Mouse (Mus musculus): Measurements from ENCODE around the gene Olfr896-ps1. TPM values are rescaled to one million over a fixed set of nuclear protein-coding genes. Genes with fewer than 3 reads are reported as not detected.

Olfr896-ps1 gene
- polyA plus RNA-seq (2015; fragmentation: Nextera tagmentation; extraction: Ambion mirVana): not detected in 2 replicates

GRCm38 (mm10) chr9:38290807-38291206 is at the start of gene Olfr896-ps1:
Gene Olfr896-ps1, plus strand, starts transcription at chr9:38291107.
- ATAC-seq (ENCODE audit: insufficient read depth, low FRiP score): no peak
- H3K4me3 ChIP-seq (replicated peaks; ENCODE audit: low read length): no peak within 1 kb of the TSS
- H3K36me3 ChIP-seq (ENCODE audit: control insufficient read depth, insufficient read depth, low read length): no peaks in the 10 kb centered on the region
- no peak within 1 kb of the TSS for H3K27ac ChIP-seq (ENCODE audit: low read length)
- no peaks in the 10 kb centered on the region for H3K9me3 ChIP-seq (replicated peaks; ENCODE audit: control insufficient read depth, low read length)
- H3K27me3 ChIP-seq (ENCODE audit: control insufficient read depth, insufficient read depth, low read length): no peaks in the 10 kb centered on the region
- H3K4me2 ChIP-seq (ENCODE audit: low read depth, low read length): no peak within 1 kb of the TSS
- no peaks in the 10 kb centered on the region for H3K4me1 ChIP-seq (ENCODE audit: control insufficient read depth, insufficient read depth, low read length)
- no peak within 1 kb of the TSS for H3K9ac ChIP-seq (ENCODE audit: low read length)
- 83% methylated on average over 1 of the region's 1 CpGs for WGBS

- no peaks in the 10 kb centered on the region for H3K4me1 ChIP-seq (ENCODE audit: control insufficient read depth, insufficient read depth, low read length)
- ATAC-seq (ENCODE audit: insufficient read depth, low FRiP score): no peak
- H3K4me3 ChIP-seq (replicated peaks; ENCODE audit: low read length): no peak within 1 kb of the TSS
- no peaks in the 10 kb centered on the region for H3K27me3 ChIP-seq (ENCODE audit: control insufficient read depth, insufficient read depth, low read length)
- no peaks in the 10 kb centered on the region for H3K9me3 ChIP-seq (replicated peaks; ENCODE audit: control insufficient read depth, low read length)
- H3K4me2 ChIP-seq (ENCODE audit: low read depth, low read length): no peak within 1 kb of the TSS
- no peak within 1 kb of the TSS for H3K9ac ChIP-seq (ENCODE audit: low read length)
- H3K36me3 ChIP-seq (ENCODE audit: control insufficient read depth, insufficient read depth, low read length): no peaks in the 10 kb centered on the region
- no peak within 1 kb of the TSS for H3K27ac ChIP-seq (ENCODE audit: low read length)
These were observed 38.4 kb upstream of the Olfr896-ps1 start, which contains the start of gene Olfr143 for GRCm38 (mm10) chr9:38252474-38252873. Gene Olfr143, plus strand, starts transcription at chr9:38252774.

GRCm38 (mm10) chr9:38267551-38267950 is 23.4 kb upstream of the Olfr896-ps1 start, which contains the start of gene Olfr895:
Gene Olfr895, plus strand, starts transcription at chr9:38267851.
- Histone ChIP-seq H3K27me3 (ENCODE audit: control insufficient read depth, insufficient read depth, low read length) (no peaks in the 10 kb centered on the region), H3K9me3 (replicated peaks; ENCODE audit: control insufficient read depth, low read length) (no peaks in the 10 kb centered on the region), H3K27ac (ENCODE audit: low read length) (no peak within 1 kb of the TSS), H3K4me2 (ENCODE audit: low read depth, low read length) (no peak within 1 kb of the TSS), H3K4me3 (replicated peaks; ENCODE audit: low read length) (no peak within 1 kb of the TSS), H3K4me1 (ENCODE audit: control insufficient read depth, insufficient read depth, low read length) (no peaks in the 10 kb centered on the region), H3K36me3 (ENCODE audit: control insufficient read depth, insufficient read depth, low read length) (no peaks in the 10 kb centered on the region), H3K9ac (ENCODE audit: low read length) (no peak within 1 kb of the TSS)
- no peak for ATAC-seq (ENCODE audit: insufficient read depth, low FRiP score)

GRCm38 (mm10) chr9:38328760-38329159 is 37.9 kb downstream of the Olfr896-ps1 start, which contains the start of gene Olfr25:
Gene Olfr25, plus strand, starts transcription at chr9:38329060.
- Histone ChIP-seq H3K27ac (ENCODE audit: low read length) (no peak within 1 kb of the TSS), H3K36me3 (ENCODE audit: control insufficient read depth, insufficient read depth, low read length) (no peaks in the 10 kb centered on the region), H3K4me3 (replicated peaks; ENCODE audit: low read length) (no peak within 1 kb of the TSS), H3K27me3 (ENCODE audit: control insufficient read depth, insufficient read depth, low read length) (no peaks in the 10 kb centered on the region), H3K4me1 (ENCODE audit: control insufficient read depth, insufficient read depth, low read length) (no peaks in the 10 kb centered on the region), H3K9ac (ENCODE audit: low read length) (no peak within 1 kb of the TSS), H3K9me3 (replicated peaks; ENCODE audit: control insufficient read depth, low read length) (no peaks in the 10 kb centered on the region), H3K4me2 (ENCODE audit: low read depth, low read length) (no peak within 1 kb of the TSS)
- no peak for ATAC-seq (ENCODE audit: insufficient read depth, low FRiP score)
- WGBS: 76% methylated on average over 3 of the region's 3 CpGs

Other genes starting within 250 kb of the Olfr896-ps1 start
- gene Olfr884, start 244.6 kb upstream of the Olfr896-ps1 start, polyA plus RNA-seq (2015; fragmentation: Nextera tagmentation; extraction: Ambion mirVana): not detected in 2 replicates
- gene Olfr885, start 229.8 kb upstream of the Olfr896-ps1 start, polyA plus RNA-seq (2015; fragmentation: Nextera tagmentation; extraction: Ambion mirVana): not detected in 2 replicates
- gene Olfr887, start 207.0 kb upstream of the Olfr896-ps1 start, polyA plus RNA-seq (2015; fragmentation: Nextera tagmentation; extraction: Ambion mirVana): not detected in 2 replicates
- gene Olfr888, start 183.0 kb upstream of the Olfr896-ps1 start, polyA plus RNA-seq (2015; fragmentation: Nextera tagmentation; extraction: Ambion mirVana): not detected in 2 replicates
- 0.04 and 0.05 TPM in 2 replicates for gene Olfr889, start 175.9 kb upstream of the Olfr896-ps1 start, polyA plus RNA-seq (2015; fragmentation: Nextera tagmentation; extraction: Ambion mirVana)
- gene Olfr890, start 148.6 kb upstream of the Olfr896-ps1 start, polyA plus RNA-seq (2015; fragmentation: Nextera tagmentation; extraction: Ambion mirVana): 0.03 TPM in 1 of 2 replicates, not detected in the other
- not detected in 2 replicates for gene Olfr891, start 110.3 kb upstream of the Olfr896-ps1 start, polyA plus RNA-seq (2015; fragmentation: Nextera tagmentation; extraction: Ambion mirVana)
- gene Olfr893, start 82.7 kb upstream of the Olfr896-ps1 start, polyA plus RNA-seq (2015; fragmentation: Nextera tagmentation; extraction: Ambion mirVana): 0.06 TPM in 1 of 2 replicates, not detected in the other
- gene Olfr894, start 73.1 kb upstream of the Olfr896-ps1 start, polyA plus RNA-seq (2015; fragmentation: Nextera tagmentation; extraction: Ambion mirVana): not detected in 2 replicates
- gene Olfr143, start 38.3 kb upstream of the Olfr896-ps1 start, polyA plus RNA-seq (2015; fragmentation: Nextera tagmentation; extraction: Ambion mirVana): not detected in 2 replicates
- not detected in 2 replicates for gene Olfr895, start 23.3 kb upstream of the Olfr896-ps1 start, polyA plus RNA-seq (2015; fragmentation: Nextera tagmentation; extraction: Ambion mirVana)
- gene Olfr25, start 38.0 kb downstream of the Olfr896-ps1 start, polyA plus RNA-seq (2015; fragmentation: Nextera tagmentation; extraction: Ambion mirVana): not detected in 2 replicates
- not detected in 2 replicates for gene Olfr898, start 57.3 kb downstream of the Olfr896-ps1 start, polyA plus RNA-seq (2015; fragmentation: Nextera tagmentation; extraction: Ambion mirVana)
- gene Olfr250, start 75.8 kb downstream of the Olfr896-ps1 start, polyA plus RNA-seq (2015; fragmentation: Nextera tagmentation; extraction: Ambion mirVana): not detected in 2 replicates
- not detected in 2 replicates for gene Olfr251, start 86.0 kb downstream of the Olfr896-ps1 start, polyA plus RNA-seq (2015; fragmentation: Nextera tagmentation; extraction: Ambion mirVana)
- gene Olfr147, start 110.6 kb downstream of the Olfr896-ps1 start, polyA plus RNA-seq (2015; fragmentation: Nextera tagmentation; extraction: Ambion mirVana): not detected in 2 replicates
- gene Olfr901, start 138.3 kb downstream of the Olfr896-ps1 start, polyA plus RNA-seq (2015; fragmentation: Nextera tagmentation; extraction: Ambion mirVana): not detected in 2 replicates
- not detected in 2 replicates for gene Olfr902, start 156.5 kb downstream of the Olfr896-ps1 start, polyA plus RNA-seq (2015; fragmentation: Nextera tagmentation; extraction: Ambion mirVana)
- gene Olfr904, start 172.0 kb downstream of the Olfr896-ps1 start, polyA plus RNA-seq (2015; fragmentation: Nextera tagmentation; extraction: Ambion mirVana): not detected in 2 replicates
- gene Olfr905, start 180.0 kb downstream of the Olfr896-ps1 start, polyA plus RNA-seq (2015; fragmentation: Nextera tagmentation; extraction: Ambion mirVana): not detected in 2 replicates
- gene Olfr906, start 196.0 kb downstream of the Olfr896-ps1 start, polyA plus RNA-seq (2015; fragmentation: Nextera tagmentation; extraction: Ambion mirVana): not detected in 2 replicates
- gene Olfr907, start 204.7 kb downstream of the Olfr896-ps1 start, polyA plus RNA-seq (2015; fragmentation: Nextera tagmentation; extraction: Ambion mirVana): not detected in 2 replicates
- not detected in 2 replicates for gene Olfr911-ps1, start 230.5 kb downstream of the Olfr896-ps1 start, polyA plus RNA-seq (2015; fragmentation: Nextera tagmentation; extraction: Ambion mirVana)
- gene Olfr910, start 246.7 kb downstream of the Olfr896-ps1 start, polyA plus RNA-seq (2015; fragmentation: Nextera tagmentation; extraction: Ambion mirVana): not detected in 2 replicates

Measured in stomach, embryonic 16.5 days (tissue).